Mouse (Mus musculus): ENCODE results near the gene Gm21974.

DNA sequence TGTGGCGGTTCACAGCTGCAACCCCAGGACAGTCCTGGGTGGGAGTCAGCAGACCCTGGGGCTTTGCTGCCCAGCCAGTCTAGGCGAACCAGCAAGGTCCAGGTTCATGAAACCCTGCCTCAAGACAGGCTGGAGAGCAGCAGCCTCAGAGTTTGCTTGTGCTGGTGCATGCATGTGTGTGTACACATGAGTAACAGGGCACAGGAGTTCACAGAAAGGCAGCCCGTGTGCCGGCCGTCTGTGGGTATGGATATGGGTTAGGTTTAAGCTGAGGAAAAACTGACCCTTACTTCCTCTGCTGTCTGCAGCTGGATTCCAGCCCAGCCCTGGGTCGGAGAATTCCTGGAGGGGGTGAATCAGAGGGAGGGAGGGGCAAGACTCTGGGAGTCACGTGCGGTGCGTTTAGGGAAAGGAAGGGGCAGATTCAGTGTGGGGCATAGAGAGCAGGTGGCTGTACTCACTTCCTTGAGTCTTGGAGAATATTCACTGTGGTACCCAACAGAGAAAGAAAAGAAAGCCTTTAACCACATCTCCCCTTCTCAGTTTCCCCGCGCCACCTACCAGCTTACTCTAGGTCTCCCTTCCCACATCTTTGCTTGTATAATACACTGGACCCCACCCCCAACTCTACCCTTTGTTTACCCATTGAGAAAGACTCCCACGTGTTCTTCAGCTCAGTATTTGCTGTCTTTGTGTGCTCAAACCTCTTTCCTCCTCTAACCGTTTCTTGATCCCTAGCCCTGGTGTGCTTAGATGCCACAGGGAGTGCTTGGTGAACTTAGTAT, 36.3 kb upstream of the Gm21974 start:
- TF ChIP-seq CTCF (conservative IDR thresholded peaks at IDR 0.05; ENCODE audit: low read length) = no peak
- TF ChIP-seq NANOG (IDR thresholded peaks at IDR 0.05; ENCODE audit: borderline replicate concordance, low read length) = no peak

All from E14TG2a.4 (cell line).